Mouse (Mus musculus) testis, adult 2 months (tissue): ENCODE data around the gene Gcsh. TPM values are rescaled to one million over a fixed set of nuclear protein-coding genes. Genes with fewer than 3 reads are reported as not detected.
A peak's percentile ranks its signal among the peaks of the same experiment; 100 is the strongest.

ENCODE experiments used
- H3K27ac ChIP-seq: fragments of 200-500 bp; 2 replicates; pipeline ENCODE4 v1.5.1; 2012; ENCODE audit warnings: low read depth, low read length; ENCODE audit not compliant: control insufficient read depth, insufficient read depth
- H3K27me3 ChIP-seq: fragments of 200-500 bp; 2 replicates; pipeline ENCODE4 v1.6.1; 2012; ENCODE audit warnings: mild to moderate bottlenecking, low read length, moderate library complexity; ENCODE audit not compliant: control insufficient read depth, insufficient read depth
- H3K36me3 ChIP-seq: fragments of 200-500 bp; 2 replicates; pipeline ENCODE4 v1.6.1; 2012; ENCODE audit warnings: mild to moderate bottlenecking, low read length; ENCODE audit not compliant: control insufficient read depth, insufficient read depth
- H3K4me1 ChIP-seq: fragments of 200-500 bp; 2 replicates; pipeline ENCODE4 v1.6.1; 2012; ENCODE audit warnings: low read length; ENCODE audit not compliant: control insufficient read depth, insufficient read depth
- H3K4me3 ChIP-seq: fragments of 200-500 bp; 2 replicates; pipeline ENCODE4 v1.5.1; 2012; ENCODE audit warnings: low read depth, mild to moderate bottlenecking, low read length, moderate library complexity, mixed read lengths; ENCODE audit not compliant: control insufficient read depth
- CTCF ChIP-seq: fragments of 200-500 bp; IDR thresholded peaks from 2 replicates; pipeline ENCODE4 v1.5.1; 2012; ENCODE audit warnings: low read depth, mild to moderate bottlenecking, inconsistent platforms, low read length, moderate library complexity; ENCODE audit not compliant: control insufficient read depth, insufficient read depth, insufficient replicate concordance
- POLR2A ChIP-seq: fragments of 200-500 bp; IDR thresholded peaks from 2 replicates; pipeline ENCODE4 v1.6.1; 2012; ENCODE audit warnings: low read depth, mild to moderate bottlenecking, inconsistent platforms, low read length, moderate library complexity; ENCODE audit not compliant: control insufficient read depth
- polyA plus RNA-seq: library from polyadenylated mRNA; depleted of rRNA; stranded (reverse); fragments of >200 nt; gene quantifications from 2 replicates; pipeline ENCODE4 v1.2.3, GENCODE M21; 2012

Gene Gcsh
- polyA plus RNA-seq, 1 experiment = 7.3 TPM

DNA sequence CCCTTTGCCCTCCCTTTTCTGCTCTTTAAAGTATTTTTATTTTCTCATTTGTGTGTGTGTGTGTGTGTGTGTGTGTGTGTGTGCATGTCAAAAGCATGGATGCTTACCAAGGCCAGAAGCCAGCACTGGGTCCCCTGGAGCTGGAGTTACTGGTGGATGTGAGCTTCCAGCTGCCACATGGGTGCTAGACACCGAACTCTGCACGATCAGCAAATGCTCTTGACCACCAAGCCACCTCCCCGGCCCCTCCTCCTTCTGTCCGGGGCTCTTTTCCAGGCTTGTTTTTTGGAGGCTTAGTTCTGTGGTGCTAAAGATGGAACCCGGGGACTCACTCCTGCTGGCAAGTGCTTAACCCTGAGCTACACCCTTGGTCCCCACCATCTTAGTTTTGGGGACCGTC is 46.5 kb downstream of the Gcsh start:
- H3K27me3 ChIP-seq = no peaks in the 10 kb centered on the region
- H3K36me3 ChIP-seq = no peaks in the 10 kb centered on the region
- H3K4me1 ChIP-seq = peaks cover 16% of the 10 kb centered on the region
- H3K27ac ChIP-seq = no peak overlapping the region
- TF ChIP-seq POLR2A = no peak
- no peak for TF ChIP-seq CTCF
- H3K4me3 ChIP-seq = no peak overlapping the region

DNA sequence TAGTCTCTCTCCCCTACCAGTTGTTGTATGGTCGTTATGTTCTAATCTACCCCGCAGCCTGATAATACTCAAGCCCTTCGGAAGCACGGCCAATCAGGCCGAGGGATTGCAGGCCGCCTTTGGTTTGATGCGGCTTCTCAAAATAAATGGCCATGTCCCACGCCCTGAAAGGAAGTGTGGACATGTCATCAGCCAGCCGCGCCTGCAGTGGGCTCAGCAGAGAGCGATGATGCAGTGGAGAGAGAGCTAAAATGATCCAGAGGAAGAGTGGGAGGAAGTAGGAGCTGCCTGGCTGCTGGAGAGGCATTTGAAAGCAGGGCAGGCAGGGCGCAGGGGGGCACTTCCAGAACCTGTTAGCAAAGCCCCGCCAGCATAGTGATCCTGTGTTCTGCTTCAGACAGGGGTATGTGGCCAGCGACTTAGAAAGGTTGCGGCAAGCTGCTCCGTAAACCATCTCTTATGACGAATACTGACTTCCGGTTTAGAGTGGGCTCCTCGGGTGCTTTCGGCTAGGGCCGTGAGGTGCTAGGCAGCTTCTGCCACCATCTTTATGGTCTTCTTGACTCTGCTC is 47.0 kb downstream of the Gcsh start:
- no peaks in the 10 kb centered on the region for H3K36me3 ChIP-seq
- H3K4me1 ChIP-seq = peaks cover 16% of the 10 kb centered on the region
- TF ChIP-seq POLR2A (no peak), CTCF (no peak)
- no peaks in the 10 kb centered on the region for H3K27me3 ChIP-seq
- no peak overlapping the region for H3K4me3 ChIP-seq
- H3K27ac ChIP-seq = no peak overlapping the region

GRCm38 (mm10) chr8:116945169-116945910 is 48.0 kb downstream of the Gcsh start:
- Histone ChIP-seq H3K27me3 (no peaks in the 10 kb centered on the region), H3K4me1 (peaks cover 16% of the 10 kb centered on the region), H3K27ac (no peak overlapping the region), H3K4me3 (no peak overlapping the region), H3K36me3 (no peaks in the 10 kb centered on the region)
- TF ChIP-seq POLR2A (no peak), CTCF (no peak)

DNA sequence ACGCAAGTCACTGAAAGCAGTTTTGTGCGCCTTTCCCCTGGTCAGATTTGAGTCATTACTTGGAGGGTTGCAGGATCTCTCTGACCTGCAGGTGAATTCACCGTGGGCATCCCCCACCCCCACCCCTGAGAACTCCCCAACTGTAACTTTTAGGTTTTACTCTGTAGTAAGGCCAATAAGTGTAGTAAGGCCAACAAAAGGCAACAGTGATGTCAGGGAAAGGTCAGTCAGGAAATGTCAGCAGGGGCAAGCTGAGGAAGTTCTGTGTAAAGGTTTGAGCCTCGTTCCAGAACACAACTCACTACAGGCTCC is 49.0 kb downstream of the Gcsh start:
- Histone ChIP-seq H3K4me1 (peaks cover 16% of the 10 kb centered on the region), H3K36me3 (no peaks in the 10 kb centered on the region), H3K4me3 (peak overlapping the region; percentile 94; the same call in 1 of the 2 replicates), H3K27me3 (no peaks in the 10 kb centered on the region), H3K27ac (no peak overlapping the region)
- TF ChIP-seq POLR2A (no peak), CTCF (no peak)

DNA sequence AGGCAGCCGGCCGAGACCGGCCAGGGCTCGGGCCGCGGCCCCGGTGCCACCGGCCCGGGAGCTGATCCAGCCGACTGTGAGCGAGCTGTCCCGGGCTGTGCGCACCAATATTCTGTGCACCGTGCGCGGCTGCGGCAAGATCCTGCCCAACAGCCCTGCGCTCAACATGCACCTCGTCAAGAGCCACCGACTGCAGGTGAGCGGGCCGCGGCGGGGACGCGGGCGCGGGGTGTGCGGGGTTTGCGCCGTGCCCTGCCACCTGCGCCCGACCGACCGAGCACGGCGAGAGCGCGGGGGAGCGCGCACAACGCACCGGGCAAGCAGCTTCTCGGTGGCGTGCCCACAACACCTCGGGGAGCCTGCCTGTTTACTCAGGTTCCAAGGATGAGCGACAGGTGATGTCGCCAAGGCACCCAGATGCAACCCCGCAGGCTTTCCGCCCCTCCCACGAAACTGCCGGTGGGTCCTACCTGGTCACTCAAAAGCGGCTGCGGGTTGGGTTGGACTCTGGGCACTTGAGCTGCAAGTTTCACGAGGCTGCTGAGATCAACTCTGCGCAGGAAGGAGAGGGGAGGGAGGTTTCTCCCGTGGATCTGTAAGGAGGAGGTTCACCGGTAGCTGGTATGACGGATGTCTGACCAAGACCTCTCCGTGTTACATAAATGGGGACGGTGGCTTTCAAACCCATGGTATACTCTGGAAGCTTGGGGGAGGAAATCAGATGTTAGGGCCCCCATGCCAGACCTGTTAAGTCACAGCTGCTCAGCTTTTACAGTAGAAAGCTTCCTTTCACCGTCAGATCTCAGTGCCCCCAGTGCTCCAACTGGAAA is 49.6 kb downstream of the Gcsh start:
- H3K4me3 ChIP-seq = peak overlapping the region; percentile 94
- H3K4me1 ChIP-seq = peaks cover 16% of the 10 kb centered on the region
- TF ChIP-seq CTCF = no peak
- TF ChIP-seq POLR2A = no peak
- no peaks in the 10 kb centered on the region for H3K27me3 ChIP-seq
- no peaks in the 10 kb centered on the region for H3K36me3 ChIP-seq
- peak overlapping the region; percentile 54 for H3K27ac ChIP-seq

DNA sequence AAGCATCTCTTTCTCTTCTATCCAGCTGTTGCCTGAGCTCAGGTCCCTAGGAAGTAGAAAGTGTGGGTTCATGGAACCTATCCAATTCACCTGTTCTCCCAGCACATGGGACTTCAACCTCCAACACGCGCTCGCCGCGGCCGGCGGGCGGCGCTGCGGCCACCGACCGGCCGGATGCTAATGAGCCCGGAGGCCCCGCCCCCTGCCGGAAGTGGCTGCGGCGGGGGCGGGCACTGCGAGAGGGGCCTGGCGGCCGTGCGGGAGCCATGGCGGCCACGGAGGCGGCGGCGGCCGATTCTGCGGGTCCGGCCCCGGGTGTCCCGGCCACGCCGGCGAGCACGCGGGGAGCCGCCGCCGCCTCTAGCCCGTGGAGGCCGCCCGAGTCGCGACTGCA is 50.2 kb downstream of the Gcsh start, which contains the start of gene Atmin:
TSS of gene Atmin (plus strand) at position 233 of the 394 bp plus-strand sequence.
- Histone ChIP-seq H3K4me1 (peaks cover 16% of the 10 kb centered on the region), H3K27me3 (no peaks in the 10 kb centered on the region), H3K27ac (peak within 1 kb of the TSS; percentile 54), H3K4me3 (peak within 1 kb of the TSS; percentile 94), H3K36me3 (no peaks in the 10 kb centered on the region)
- TF ChIP-seq POLR2A (peak; percentile 62; the same call in 1 of the 2 replicates), CTCF (peak; percentile 46; the same call in 1 of the 2 replicates)

DNA sequence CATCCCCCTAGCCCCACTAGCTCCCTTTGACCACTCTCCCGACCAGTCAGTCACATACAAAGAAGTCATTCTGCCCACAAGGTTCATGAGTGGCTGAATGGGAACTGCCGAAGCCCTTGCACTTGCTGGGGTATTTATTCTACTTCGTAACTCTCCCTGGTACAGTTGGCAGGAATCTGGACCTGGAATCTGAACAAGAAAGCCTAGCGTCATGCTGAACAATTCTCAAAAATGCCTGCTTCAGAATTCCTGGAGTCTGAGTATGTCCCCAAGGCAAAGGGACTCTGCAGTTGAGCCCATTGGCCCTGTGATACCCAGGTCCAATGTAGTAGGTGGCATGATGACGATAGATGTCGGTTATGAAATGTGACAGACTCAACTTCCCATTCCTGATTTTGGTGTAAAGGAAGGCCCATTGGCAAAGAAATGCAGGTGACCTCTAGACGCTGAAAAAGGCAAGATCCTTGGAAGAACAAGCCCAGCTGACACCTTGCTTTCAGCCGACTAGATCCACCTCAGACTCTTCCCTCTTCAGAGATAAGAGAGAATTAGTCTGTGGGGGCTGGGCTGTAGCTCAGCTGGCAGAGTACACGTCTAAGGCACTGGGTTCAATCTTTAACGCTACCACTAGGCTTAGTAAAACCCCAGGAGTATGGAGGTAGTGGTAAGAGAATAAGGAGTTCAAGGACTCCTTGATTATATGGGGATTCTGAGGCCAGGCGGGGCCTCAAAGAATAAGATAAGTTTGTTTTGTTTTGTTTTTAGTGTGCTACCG is 50.9 kb downstream of the Gcsh start:
- Histone ChIP-seq H3K27me3 (no peaks in the 10 kb centered on the region), H3K4me1 (peaks cover 16% of the 10 kb centered on the region), H3K36me3 (no peaks in the 10 kb centered on the region), H3K27ac (no peak overlapping the region), H3K4me3 (peak overlapping the region; percentile 35; the same call in 1 of the 2 replicates)
- no peak for TF ChIP-seq CTCF
- no peak for TF ChIP-seq POLR2A
